Mouse (Mus musculus) forebrain, embryonic 10.5 days (tissue): ENCODE data around the gene Pgm5. TPM values are rescaled to one million over a fixed set of nuclear protein-coding genes. Genes with fewer than 3 reads are reported as not detected.
"Not testable (repeated sequence)": the region's sequence is repeated elsewhere in the genome, so short reads cannot be mapped to it uniquely, and the experiment has no call there.

Source experiments
- DNase-seq: peaks from one replicate; pipeline ENCODE4 v3.0.0-alpha.2; 2017; ENCODE audit warnings: low spot score; ENCODE audit errors: extremely low spot score
- H3K27ac ChIP-seq: fragments of 300-500 bp; sonication (generic); 2 replicates; pipeline ENCODE4 v1.5.1; 2016; ENCODE audit warnings: mild to moderate bottlenecking
- H3K27me3 ChIP-seq: fragments of 300-500 bp; sonication (generic); 2 replicates; pipeline ENCODE4 v1.6.1; 2016; ENCODE audit warnings: mild to moderate bottlenecking; ENCODE audit not compliant: poor library complexity, severe bottlenecking
- H3K36me3 ChIP-seq: fragments of 300-500 bp; sonication (generic); replicated peaks from 2 replicates; pipeline ENCODE4 v1.6.1; 2016; ENCODE audit warnings: mild to moderate bottlenecking, moderate library complexity
- H3K4me1 ChIP-seq: fragments of 300-500 bp; sonication (generic); 2 replicates; pipeline ENCODE4 v1.6.1; 2016
- H3K4me3 ChIP-seq: fragments of 300-500 bp; sonication (generic); 2 replicates; pipeline ENCODE4 v1.5.1; 2016; ENCODE audit warnings: mild to moderate bottlenecking, moderate library complexity
- H3K9me3 ChIP-seq: fragments of 300-500 bp; sonication (generic); 2 replicates; pipeline ENCODE4 v1.6.1; 2016; ENCODE audit warnings: mild to moderate bottlenecking, moderate library complexity
- WGBS: fragments of 180-500 bp; shearing (Covaris S2); methylation state at CpG from one replicate; pipeline ENCODE4 v1.1.7; 2016; 5-methylcytosine and 5-hydroxymethylcytosine counted together
- polyA plus RNA-seq: library from polyadenylated mRNA; unstranded; fragments of >200 nt; fragmentation: Nextera tagmentation; extraction: Ambion mirVana; gene quantifications from 2 replicates; pipeline ENCODE4 v1.2.1, GENCODE M21; 2016

The Pgm5 gene
- polyA plus RNA-seq, 1 experiment from 2014 or later = 0.11 TPM

DNA sequence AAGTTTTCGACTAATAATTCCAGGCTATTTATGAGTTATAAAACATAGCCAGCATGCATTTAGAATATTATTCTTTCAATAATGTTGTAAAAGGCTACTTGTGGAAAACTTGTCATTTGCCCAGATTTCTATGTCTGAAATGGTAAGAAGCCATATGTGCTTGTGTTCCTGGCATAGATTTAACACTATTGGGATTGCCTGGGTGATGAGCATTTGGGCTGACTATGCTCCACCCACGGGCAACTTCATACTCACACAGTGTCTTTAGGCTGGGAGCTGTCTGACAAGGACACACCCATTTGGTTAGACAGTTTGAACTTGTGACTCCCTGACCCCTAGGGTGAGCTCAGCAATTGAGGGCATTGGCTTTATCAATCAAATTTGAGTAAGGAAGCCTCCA is 157.3 kb downstream of the Pgm5 start:
- no peak overlapping the region for H3K4me3 ChIP-seq
- H3K27me3 ChIP-seq = no peaks in the 10 kb centered on the region
- DNase-seq = no peak
- H3K9me3 ChIP-seq = no peaks in the 10 kb centered on the region
- no peaks in the 10 kb centered on the region for H3K36me3 ChIP-seq
- WGBS = 85% methylated on average over 2 of the region's 2 CpGs
- no peak overlapping the region for H3K27ac ChIP-seq
- no peaks in the 10 kb centered on the region for H3K4me1 ChIP-seq

GRCm38 (mm10) chr19:24703680-24704079 is 158.0 kb downstream of the Pgm5 start:
- no peak for DNase-seq
- no peaks in the 10 kb centered on the region for H3K4me1 ChIP-seq
- no peaks in the 10 kb centered on the region for H3K36me3 ChIP-seq
- no peak overlapping the region for H3K4me3 ChIP-seq
- H3K27ac ChIP-seq = no peak overlapping the region
- WGBS = 83% methylated on average over 8 of the region's 8 CpGs
- H3K27me3 ChIP-seq = no peaks in the 10 kb centered on the region
- no peaks in the 10 kb centered on the region for H3K9me3 ChIP-seq

- H3K9me3 ChIP-seq, H3K27ac ChIP-seq, H3K4me3 ChIP-seq, DNase-seq, H3K36me3 ChIP-seq, H3K27me3 ChIP-seq, H3K4me1 ChIP-seq: not testable (repeated sequence)
- 59% methylated on average over 1 of the region's 1 CpGs for WGBS
Observed at GRCm38 (mm10) chr19:24703168-24703567, 158.5 kb downstream of the Pgm5 start.

DNA sequence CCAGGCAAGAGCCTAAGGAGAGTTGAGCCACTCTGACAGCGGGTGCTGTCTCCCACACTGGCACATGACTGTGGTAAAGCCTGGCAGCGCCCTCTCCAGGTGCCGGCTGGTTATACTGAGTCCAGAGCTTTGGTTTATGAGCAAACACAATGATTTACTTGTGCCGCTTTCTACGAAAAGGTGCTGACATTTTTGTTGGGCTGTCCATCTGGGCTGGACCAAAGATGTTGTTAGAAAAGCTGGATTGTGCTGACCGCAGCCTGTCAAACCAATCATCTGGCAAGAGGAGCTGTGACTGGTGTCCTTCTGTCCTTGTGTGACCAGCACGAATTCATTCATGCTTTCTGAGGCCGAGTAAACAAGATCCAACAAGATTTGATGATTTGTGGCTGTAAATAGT is 159.9 kb downstream of the Pgm5 start:
- 77% methylated on average over 8 of the region's 8 CpGs for WGBS
- Histone ChIP-seq H3K27ac (no peak overlapping the region), H3K36me3 (no peaks in the 10 kb centered on the region), H3K4me1 (peaks cover 7% of the 10 kb centered on the region), H3K27me3 (no peaks in the 10 kb centered on the region), H3K4me3 (no peak overlapping the region), H3K9me3 (no peaks in the 10 kb centered on the region)
- no peak for DNase-seq

DNA sequence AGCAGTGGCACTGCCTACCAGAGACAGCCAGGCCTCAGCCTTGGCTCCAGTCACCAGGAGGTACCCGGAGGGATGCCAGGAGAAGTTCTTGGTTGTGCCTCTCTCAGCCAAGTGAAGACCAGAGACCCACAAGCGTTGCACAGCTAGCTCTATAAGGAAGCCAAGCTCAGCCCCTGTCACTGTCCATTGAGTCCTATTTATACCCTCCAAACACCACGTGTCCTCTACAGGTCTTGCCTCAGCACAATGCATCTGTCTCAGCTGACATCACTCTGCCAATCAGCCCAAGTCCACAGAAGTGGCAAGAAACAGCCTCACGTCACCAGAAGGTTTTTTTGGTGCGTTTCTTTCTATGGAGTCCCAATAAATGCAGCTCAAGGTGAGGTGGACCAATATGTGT is 161.0 kb downstream of the Pgm5 start:
- Histone ChIP-seq H3K36me3 (no peaks in the 10 kb centered on the region), H3K4me1 (peaks cover 7% of the 10 kb centered on the region), H3K9me3 (no peaks in the 10 kb centered on the region), H3K27ac (no peak overlapping the region), H3K4me3 (no peak overlapping the region), H3K27me3 (no peaks in the 10 kb centered on the region)
- DNase-seq = no peak
- 84% methylated on average over 5 of the region's 5 CpGs for WGBS

DNA sequence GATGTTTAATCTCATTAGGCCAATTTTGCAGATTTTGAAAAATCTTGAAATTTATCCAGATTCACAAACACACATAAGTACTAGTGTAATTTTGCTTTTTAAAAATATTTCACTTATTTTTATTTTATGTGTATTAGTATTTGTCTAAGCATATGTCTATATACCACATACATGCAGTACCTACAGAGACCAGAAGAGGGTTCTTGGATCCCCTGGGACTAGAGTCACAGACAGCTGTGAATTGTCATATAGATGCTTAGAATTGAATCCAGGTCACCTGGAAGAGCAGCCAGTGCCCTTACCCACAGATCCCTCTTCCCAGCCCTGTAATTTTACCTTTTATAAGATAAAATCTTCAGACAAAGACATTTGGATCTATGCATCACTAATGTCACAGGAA is 161.7 kb downstream of the Pgm5 start:
- DNase-seq = no peak
- no peaks in the 10 kb centered on the region for H3K9me3 ChIP-seq
- H3K36me3 ChIP-seq = no peaks in the 10 kb centered on the region
- H3K27me3 ChIP-seq = no peaks in the 10 kb centered on the region
- no peak overlapping the region for H3K27ac ChIP-seq
- no peak overlapping the region for H3K4me3 ChIP-seq
- peaks cover 7% of the 10 kb centered on the region for H3K4me1 ChIP-seq

- DNase-seq = no peak
- H3K27me3 ChIP-seq = no peaks in the 10 kb centered on the region
- WGBS = 77% methylated on average over 3 of the region's 3 CpGs
- H3K4me3 ChIP-seq = no peak overlapping the region
- no peaks in the 10 kb centered on the region for H3K36me3 ChIP-seq
- no peaks in the 10 kb centered on the region for H3K9me3 ChIP-seq
- peaks cover 7% of the 10 kb centered on the region for H3K4me1 ChIP-seq
- no peak overlapping the region for H3K27ac ChIP-seq
Observed at GRCm38 (mm10) chr19:24699196-24699595, 162.5 kb downstream of the Pgm5 start.

- Histone ChIP-seq H3K4me1 (peaks cover 7% of the 10 kb centered on the region), H3K27me3 (no peaks in the 10 kb centered on the region), H3K27ac (no peak overlapping the region), H3K9me3 (no peaks in the 10 kb centered on the region), H3K36me3 (no peaks in the 10 kb centered on the region), H3K4me3 (no peak overlapping the region)
- DNase-seq = no peak
- WGBS = 87% methylated on average over 5 of the region's 5 CpGs
Observed at GRCm38 (mm10) chr19:24698651-24699050, 163.0 kb downstream of the Pgm5 start.

GRCm38 (mm10) chr19:24697946-24698345 is 163.7 kb downstream of the Pgm5 start:
- no peak for DNase-seq
- H3K36me3 ChIP-seq = no peaks in the 10 kb centered on the region
- 29% methylated on average over 1 of the region's 1 CpGs for WGBS

DNA sequence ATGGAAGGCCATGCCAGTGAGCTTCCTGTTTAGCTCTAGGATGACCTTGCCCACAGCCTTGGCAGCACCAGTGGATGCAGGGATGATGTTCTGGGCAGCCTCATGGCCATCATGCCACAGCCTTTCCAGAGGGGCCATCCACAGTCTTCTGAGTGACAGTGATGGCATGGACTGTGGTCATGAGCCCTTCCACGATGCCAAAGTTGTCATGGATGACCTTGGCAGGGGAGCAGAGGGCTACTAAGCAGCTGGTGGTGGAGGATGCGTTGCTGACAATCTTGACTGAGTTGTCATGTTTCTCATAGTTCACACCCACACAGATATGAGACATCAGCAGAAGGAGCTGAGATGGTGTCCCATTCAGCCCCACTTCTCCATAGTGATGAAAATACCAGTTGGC is 169.0 kb downstream of the Pgm5 start:
- Histone ChIP-seq H3K4me1 (peaks cover under 1% of the 10 kb centered on the region), H3K27ac (no peak overlapping the region), H3K9me3 (no peaks in the 10 kb centered on the region), H3K27me3 (no peaks in the 10 kb centered on the region), H3K36me3 (no peaks in the 10 kb centered on the region), H3K4me3 (no peak overlapping the region)
- 88% methylated on average over 2 of the region's 2 CpGs for WGBS
- no peak for DNase-seq

More at GRCm38 (mm10) chr19:24697946-24698345, 163.7 kb downstream of the Pgm5 start:
- Histone ChIP-seq H3K4me3 (no peak overlapping the region), H3K9me3 (no peaks in the 10 kb centered on the region), H3K27ac (no peak overlapping the region), H3K27me3 (no peaks in the 10 kb centered on the region), H3K4me1 (peaks cover 7% of the 10 kb centered on the region)

DNA sequence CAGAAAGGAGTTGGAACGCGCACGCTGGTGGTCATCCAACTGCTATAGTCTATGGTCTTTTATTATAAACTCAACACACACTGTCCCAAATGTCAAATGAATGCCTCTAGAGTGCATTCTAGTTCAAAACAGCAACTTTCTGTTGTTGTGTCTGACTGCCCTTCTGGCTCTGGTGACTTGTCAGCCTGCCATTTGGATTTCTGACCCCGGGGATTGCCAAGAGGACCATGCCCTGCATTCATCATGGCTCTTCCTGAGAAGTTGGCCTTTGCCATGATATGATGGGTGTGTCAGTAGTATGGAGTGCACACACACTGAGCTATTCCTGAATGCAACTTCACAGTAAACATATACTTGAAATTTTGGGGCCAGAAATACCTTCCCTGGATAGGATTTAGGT is 172.1 kb downstream of the Pgm5 start:
- no peak for DNase-seq
- Histone ChIP-seq H3K27me3 (no peaks in the 10 kb centered on the region), H3K4me1 (no peaks in the 10 kb centered on the region), H3K36me3 (no peaks in the 10 kb centered on the region), H3K9me3 (no peaks in the 10 kb centered on the region), H3K27ac (no peak overlapping the region), H3K4me3 (no peak overlapping the region)
- 97% methylated on average over 4 of the region's 4 CpGs for WGBS

GRCm38 (mm10) chr19:24688327-24688726 is 173.3 kb downstream of the Pgm5 start:
- Histone ChIP-seq H3K27me3 (no peaks in the 10 kb centered on the region), H3K9me3 (no peaks in the 10 kb centered on the region), H3K27ac (no peak overlapping the region), H3K36me3 (no peaks in the 10 kb centered on the region), H3K4me3 (no peak overlapping the region), H3K4me1 (no peaks in the 10 kb centered on the region)
- DNase-seq = no peak
- 90% methylated on average over 6 of the region's 6 CpGs for WGBS

- H3K36me3 ChIP-seq = no peaks in the 10 kb centered on the region
- whole genome bisulfite sequencing = 90% methylated on average over 10 of the region's 10 CpGs
- no peak for DNase-seq
- no peak overlapping the region for H3K27ac ChIP-seq
- no peaks in the 10 kb centered on the region for H3K9me3 ChIP-seq
- no peaks in the 10 kb centered on the region for H3K27me3 ChIP-seq
- no peaks in the 10 kb centered on the region for H3K4me1 ChIP-seq
- no peak overlapping the region for H3K4me3 ChIP-seq
Observed at GRCm38 (mm10) chr19:24686411-24686810, 175.2 kb downstream of the Pgm5 start.

GRCm38 (mm10) chr19:24683016-24683720 is 178.5 kb downstream of the Pgm5 start:
- no peak for DNase-seq

More at GRCm38 (mm10) chr19:24683016-24683720, 178.5 kb downstream of the Pgm5 start:
- H3K36me3 ChIP-seq = no peaks in the 10 kb centered on the region
- H3K9me3 ChIP-seq = no peaks in the 10 kb centered on the region
- no peaks in the 10 kb centered on the region for H3K4me1 ChIP-seq
- H3K4me3 ChIP-seq = no peak overlapping the region
- no peak overlapping the region for H3K27ac ChIP-seq
- 81% methylated on average over 12 of the region's 12 CpGs for WGBS
- H3K27me3 ChIP-seq = no peaks in the 10 kb centered on the region
